Mouse (Mus musculus) neural tube, embryonic 15.5 days (tissue): Measurements from ENCODE around the gene Gas1. TPM values are rescaled to one million over a fixed set of nuclear protein-coding genes. Genes with fewer than 3 reads are reported as not detected.
A peak's percentile ranks its signal among the peaks of the same experiment; 100 is the strongest.

Source experiments
- ATAC-seq: fragments of 200-750 bp; cut with Nextera tagmentation; 2 replicates; pipeline ENCODE4 v1.8.0; 2017; ENCODE audit warnings: mild to moderate bottlenecking, moderate TSS enrichment, moderate library complexity; ENCODE audit not compliant: low FRiP score
- H3K27ac ChIP-seq: fragments of 300-500 bp; sonication (generic); replicated peaks from 2 replicates; pipeline ENCODE4 v1.5.1; 2015; ENCODE audit warnings: mild to moderate bottlenecking, inconsistent platforms
- H3K27me3 ChIP-seq: fragments of 300-500 bp; sonication (generic); replicated peaks from 2 replicates; pipeline ENCODE4 v1.6.1; 2015; ENCODE audit warnings: inconsistent platforms
- H3K36me3 ChIP-seq: fragments of 300-500 bp; sonication (generic); 2 replicates; pipeline ENCODE4 v1.6.1; 2015; ENCODE audit warnings: inconsistent platforms
- H3K4me1 ChIP-seq: fragments of 300-500 bp; sonication (generic); 2 replicates; pipeline ENCODE4 v1.6.1; 2015; ENCODE audit warnings: inconsistent platforms
- H3K4me2 ChIP-seq: fragments of 300-500 bp; sonication (generic); 2 replicates; pipeline ENCODE4 v1.6.1; 2015; ENCODE audit warnings: inconsistent platforms, mild to moderate bottlenecking, moderate library complexity
- H3K4me3 ChIP-seq: fragments of 300-500 bp; sonication (generic); replicated peaks from 2 replicates; pipeline ENCODE4 v1.5.1; 2015; ENCODE audit warnings: mild to moderate bottlenecking, inconsistent platforms
- H3K9ac ChIP-seq: fragments of 300-500 bp; sonication (generic); replicated peaks from 2 replicates; pipeline ENCODE4 v1.6.1; 2015; ENCODE audit warnings: mild to moderate bottlenecking, inconsistent platforms
- H3K9me3 ChIP-seq: fragments of 300-500 bp; sonication (generic); replicated peaks from 2 replicates; pipeline ENCODE4 v1.6.1; 2016; ENCODE audit warnings: inconsistent platforms
- WGBS: fragments of 180-500 bp; shearing (Covaris S2); methylation state at CpG from one replicate; pipeline ENCODE4 v1.1.7; 2015; ENCODE audit warnings: mixed read lengths; 5-methylcytosine and 5-hydroxymethylcytosine counted together
- polyA plus RNA-seq: library from polyadenylated mRNA; unstranded; fragments of >200 nt; fragmentation: Nextera tagmentation; extraction: Ambion mirVana; gene quantifications from 2 replicates; pipeline ENCODE4 v1.2.1, GENCODE M21; 2015

Gas1 gene
- polyA plus RNA-seq, 1 experiment from 2014 or later, result 16.2 TPM

- no peak overlapping the region for H3K4me3 ChIP-seq
- no peaks in the 10 kb centered on the region for H3K4me1 ChIP-seq
- H3K27me3 ChIP-seq, result no peaks in the 10 kb centered on the region
- no peak overlapping the region for H3K4me2 ChIP-seq
- no peaks in the 10 kb centered on the region for H3K36me3 ChIP-seq
- H3K9me3 ChIP-seq, result no peaks in the 10 kb centered on the region
- H3K9ac ChIP-seq, result no peak overlapping the region
- no peak for ATAC-seq
- 86% methylated on average over 2 of the region's 2 CpGs for WGBS
- no peak overlapping the region for H3K27ac ChIP-seq
These were observed 10.1 kb upstream of the Gas1 start for GRCm38 (mm10) chr13:60187276-60187675.

GRCm38 (mm10) chr13:60182346-60182745 lies 5.2 kb upstream of the Gas1 start:
- Histone ChIP-seq H3K9me3 (no peaks in the 10 kb centered on the region), H3K9ac (no peak overlapping the region), H3K27me3 (no peaks in the 10 kb centered on the region), H3K4me1 (peaks cover 15% of the 10 kb centered on the region), H3K27ac (no peak overlapping the region), H3K36me3 (no peaks in the 10 kb centered on the region), H3K4me3 (no peak overlapping the region), H3K4me2 (no peak overlapping the region)
- ATAC-seq, result no peak
- WGBS, result 68% methylated on average over 4 of the region's 4 CpGs

- peaks cover 26% of the 10 kb centered on the region for H3K4me1 ChIP-seq
These were observed 2.5 kb upstream of the Gas1 start for GRCm38 (mm10) chr13:60179641-60180040.

GRCm38 (mm10) chr13:60178416-60178815 lies 1.3 kb upstream of the Gas1 start:
- Histone ChIP-seq H3K4me1 (peaks cover 34% of the 10 kb centered on the region), H3K27me3 (no peaks in the 10 kb centered on the region), H3K36me3 (no peaks in the 10 kb centered on the region), H3K4me3 (peak overlapping the region; percentile 78), H3K9me3 (no peaks in the 10 kb centered on the region), H3K4me2 (peak overlapping the region; percentile 95), H3K27ac (peak overlapping the region; percentile 72), H3K9ac (0 out of 2 replicates have a peak overlapping the region, but pooled peaks have one; percentile 85)
- peak; percentile 19; the same call in 1 of the 2 replicates for ATAC-seq
- WGBS, result under 1% methylated on average over 15 of the region's 15 CpGs

More at GRCm38 (mm10) chr13:60179641-60180040, 2.5 kb upstream of the Gas1 start:
- Histone ChIP-seq H3K9me3 (no peaks in the 10 kb centered on the region), H3K27ac (no peak overlapping the region), H3K4me2 (no peak overlapping the region), H3K36me3 (no peaks in the 10 kb centered on the region), H3K4me3 (no peak overlapping the region), H3K9ac (no peak overlapping the region), H3K27me3 (no peaks in the 10 kb centered on the region)
- WGBS, result 77% methylated on average over 4 of the region's 4 CpGs
- no peak for ATAC-seq

GRCm38 (mm10) chr13:60177797-60178110 lies 589 bp upstream of the Gas1 start:
- Histone ChIP-seq H3K4me2 (peak overlapping the region; percentile 95), H3K4me3 (peak overlapping the region; percentile 78), H3K27me3 (no peaks in the 10 kb centered on the region; the same call in 1 of the 2 replicates), H3K36me3 (no peaks in the 10 kb centered on the region), H3K9ac (peak overlapping the region; percentile 85; the same call in 1 of the 2 replicates), H3K4me1 (peaks cover 38% of the 10 kb centered on the region), H3K27ac (peak overlapping the region; percentile 93), H3K9me3 (no peaks in the 10 kb centered on the region)
- WGBS, result under 1% methylated on average over 13 of the region's 13 CpGs
- ATAC-seq, result no peak

- no peak; the same call in 1 of the 2 replicates for ATAC-seq
- Histone ChIP-seq H3K27me3 (peaks cover 3% of the 10 kb centered on the region), H3K27ac (peak overlapping the region; percentile 93), H3K4me3 (peak overlapping the region; percentile 78), H3K36me3 (no peaks in the 10 kb centered on the region), H3K4me2 (peak overlapping the region; percentile 95), H3K9ac (peak overlapping the region; percentile 85), H3K9me3 (no peaks in the 10 kb centered on the region), H3K4me1 (peaks cover 48% of the 10 kb centered on the region)
- WGBS, result under 1% methylated on average over 53 of the region's 53 CpGs
These were observed 424 bp downstream of the Gas1 start for GRCm38 (mm10) chr13:60176776-60177105.

GRCm38 (mm10) chr13:60176136-60176775 lies 909 bp downstream of the Gas1 start:
- Histone ChIP-seq H3K27me3 (peaks cover 8% of the 10 kb centered on the region), H3K27ac (peak overlapping the region; percentile 93), H3K36me3 (no peaks in the 10 kb centered on the region), H3K9ac (peak overlapping the region; percentile 85), H3K4me2 (peak overlapping the region; percentile 95), H3K9me3 (no peaks in the 10 kb centered on the region), H3K4me1 (peaks cover 48% of the 10 kb centered on the region), H3K4me3 (peak overlapping the region; percentile 78)
- ATAC-seq, result peak; percentile 76
- 0% methylated on average over 81 of the region's 82 CpGs for WGBS

GRCm38 (mm10) chr13:60175490-60176135 lies 1.6 kb downstream of the Gas1 start:
- Histone ChIP-seq H3K4me3 (peak overlapping the region; percentile 78), H3K4me2 (peak overlapping the region; percentile 95), H3K36me3 (no peaks in the 10 kb centered on the region), H3K9ac (peak overlapping the region; percentile 85), H3K9me3 (no peaks in the 10 kb centered on the region), H3K27me3 (peaks cover 8% of the 10 kb centered on the region), H3K27ac (peak overlapping the region; percentile 93), H3K4me1 (peaks cover 48% of the 10 kb centered on the region)
- peak; percentile 33 for ATAC-seq
- WGBS, result under 1% methylated on average over 45 of the region's 59 CpGs

- Histone ChIP-seq H3K36me3 (no peaks in the 10 kb centered on the region), H3K4me3 (peak overlapping the region; percentile 78), H3K27me3 (peaks cover 10% of the 10 kb centered on the region), H3K4me2 (peak overlapping the region; percentile 95), H3K4me1 (peaks cover 48% of the 10 kb centered on the region), H3K9ac (peak overlapping the region; percentile 85), H3K9me3 (no peaks in the 10 kb centered on the region), H3K27ac (peak overlapping the region; percentile 93; the same call in 1 of the 2 replicates)
- ATAC-seq, result no peak
- WGBS, result under 1% methylated on average over 7 of the region's 7 CpGs
These were observed 2.2 kb downstream of the Gas1 start for GRCm38 (mm10) chr13:60174953-60175352.

GRCm38 (mm10) chr13:60173591-60174524 lies 3.3 kb downstream of the Gas1 start:
- no peak overlapping the region for H3K27ac ChIP-seq
- 0 out of 2 replicates have a peak overlapping the region, but pooled peaks have one; percentile 10 for H3K9ac ChIP-seq
- H3K36me3 ChIP-seq, result no peaks in the 10 kb centered on the region
- peaks cover 11% of the 10 kb centered on the region for H3K27me3 ChIP-seq
- no peaks in the 10 kb centered on the region for H3K9me3 ChIP-seq
- peak overlapping the region; percentile 95 for H3K4me2 ChIP-seq
- ATAC-seq, result no peak
- peaks cover 45% of the 10 kb centered on the region for H3K4me1 ChIP-seq
- peak overlapping the region; percentile 24 for H3K4me3 ChIP-seq
- WGBS, result 9% methylated on average over 12 of the region's 12 CpGs

- under 1% methylated on average over 3 of the region's 3 CpGs for WGBS
These were observed 4.0 kb downstream of the Gas1 start for GRCm38 (mm10) chr13:60173186-60173585.

More at GRCm38 (mm10) chr13:60173186-60173585, 4.0 kb downstream of the Gas1 start:
- no peak for ATAC-seq
- H3K9me3 ChIP-seq, result no peaks in the 10 kb centered on the region
- H3K27me3 ChIP-seq, result peaks cover 11% of the 10 kb centered on the region
- no peak overlapping the region for H3K27ac ChIP-seq
- H3K4me3 ChIP-seq, result no peak overlapping the region
- H3K4me1 ChIP-seq, result peaks cover 40% of the 10 kb centered on the region
- H3K4me2 ChIP-seq, result peak overlapping the region; percentile 95
- no peaks in the 10 kb centered on the region for H3K36me3 ChIP-seq
- no peak overlapping the region for H3K9ac ChIP-seq
